Mouse (Mus musculus) spleen, adult 2 months (tissue): Measurements from ENCODE around the gene Pde3a. TPM values are rescaled to one million over a fixed set of nuclear protein-coding genes. Genes with fewer than 3 reads are reported as not detected.

Experiments used
- DNase-seq, 2 experiments: peaks; one replicate each; pipeline versions ENCODE4 v3.0.0 to v3.0.0-alpha.2; 2012 to 2021; ENCODE audit warnings: low spot score in 2 of 2, low read depth in 1 of 2
- H3K27ac ChIP-seq: fragments of 200-500 bp; 2 replicates; pipeline ENCODE4 v1.5.1; 2012; ENCODE audit warnings: low read length, inconsistent platforms; ENCODE audit not compliant: insufficient read depth
- H3K27me3 ChIP-seq: fragments of 200-500 bp; 2 replicates; pipeline ENCODE4 v1.6.1; 2012; ENCODE audit warnings: mild to moderate bottlenecking, moderate library complexity, low read length, inconsistent platforms; ENCODE audit not compliant: control insufficient read depth, insufficient read depth
- H3K36me3 ChIP-seq: fragments of 200-500 bp; 2 replicates; pipeline ENCODE4 v1.6.1; 2012; ENCODE audit warnings: mild to moderate bottlenecking, low read length, inconsistent platforms; ENCODE audit not compliant: control insufficient read depth, insufficient read depth
- H3K4me1 ChIP-seq: fragments of 200-500 bp; 2 replicates; pipeline ENCODE4 v1.6.1; 2011; ENCODE audit warnings: inconsistent platforms; ENCODE audit not compliant: control insufficient read depth, insufficient read depth, insufficient read length
- H3K4me3 ChIP-seq: fragments of 200-500 bp; 2 replicates; pipeline ENCODE4 v1.5.1; 2011; ENCODE audit warnings: mild to moderate bottlenecking, inconsistent platforms; ENCODE audit not compliant: insufficient read depth, insufficient read length; ENCODE audit errors: extremely low read depth
- CTCF ChIP-seq: fragments of 200-500 bp; IDR thresholded peaks from 2 replicates; pipeline ENCODE4 v1.5.1; 2011; ENCODE audit warnings: mild to moderate bottlenecking, inconsistent platforms; ENCODE audit not compliant: insufficient read depth, insufficient read length, insufficient replicate concordance; ENCODE audit errors: extremely low read depth
- POLR2A ChIP-seq: fragments of 200-500 bp; IDR thresholded peaks from 2 replicates; pipeline ENCODE4 v1.6.1; 2011; ENCODE audit warnings: low read depth, low read length, inconsistent platforms
- WGBS: fragments of 180-500 bp; shearing (Covaris S2); methylation state at CpG from one replicate; pipeline ENCODE4 v1.1.7; 2018; 5-methylcytosine and 5-hydroxymethylcytosine counted together
- polyA plus RNA-seq: library from polyadenylated mRNA; depleted of rRNA; stranded (reverse); fragments of >200 nt; gene quantifications from 2 replicates; pipeline ENCODE4 v1.2.3, GENCODE M21; 2012

Gene Pde3a
- polyA plus RNA-seq, 1 experiment = 4.8 TPM

DNA sequence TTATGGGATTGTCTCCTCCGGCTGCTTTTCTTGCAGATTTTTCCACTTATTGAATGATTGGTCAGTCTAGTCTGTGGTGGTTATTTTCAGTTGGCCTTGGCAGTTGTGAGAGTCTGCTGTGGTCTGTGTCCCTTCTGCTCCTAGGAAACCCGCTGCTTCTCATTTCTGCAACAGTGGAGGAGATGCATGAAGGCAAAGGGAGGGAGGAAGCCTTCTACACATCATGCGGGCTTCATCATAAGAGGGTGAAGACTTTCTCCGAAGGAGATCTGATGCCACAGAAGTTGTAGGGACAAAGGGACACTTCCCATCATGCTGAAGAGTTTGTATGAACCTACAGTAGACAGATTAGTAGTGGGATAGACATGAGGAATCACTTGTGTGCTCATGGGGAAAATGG, 16.2 kb downstream of the Pde3a start:
- no peaks in the 10 kb centered on the region for H3K27me3 ChIP-seq
- WGBS = 77% methylated on average over 4 of the region's 4 CpGs
- no peak overlapping the region for H3K27ac ChIP-seq
- no peak for TF ChIP-seq POLR2A
- TF ChIP-seq CTCF = no peak
- no peak for DNase-seq
- no peaks in the 10 kb centered on the region for H3K4me1 ChIP-seq
- no peaks in the 10 kb centered on the region for H3K36me3 ChIP-seq
- no peak overlapping the region for H3K4me3 ChIP-seq

DNA sequence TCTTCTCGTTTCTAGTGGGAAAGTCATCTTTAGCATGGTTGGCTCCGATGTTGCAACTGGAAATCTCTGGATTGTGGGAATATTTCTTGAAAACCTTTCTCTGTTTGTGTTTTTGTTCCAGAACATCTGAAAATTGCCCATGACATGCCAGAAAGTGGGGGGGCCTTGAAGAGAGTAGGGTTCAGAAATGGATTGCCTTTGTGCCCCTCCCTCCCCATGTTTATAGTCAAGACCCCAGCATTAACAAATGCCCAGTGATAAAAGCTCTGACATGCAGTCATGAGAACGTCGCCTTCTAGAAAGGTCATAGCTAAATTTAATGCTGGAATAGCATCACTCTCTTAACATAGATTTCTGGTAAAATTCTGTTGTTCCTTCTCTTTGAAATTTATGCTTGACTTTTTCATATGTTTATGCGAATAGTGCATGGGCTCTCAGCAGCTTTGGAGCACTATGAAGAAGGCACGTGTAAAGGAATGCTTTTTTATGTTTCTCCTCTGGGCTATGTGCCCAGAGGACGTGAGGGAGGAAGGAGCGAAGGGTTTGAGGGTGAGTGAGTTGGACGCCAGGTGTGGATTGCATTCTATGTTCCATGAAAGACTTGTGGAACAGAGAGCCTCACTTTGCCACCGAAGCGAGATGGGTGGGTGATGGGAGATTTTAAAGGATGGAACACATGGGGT, 19.0 kb downstream of the Pde3a start:
- Histone ChIP-seq H3K4me3 (no peak overlapping the region), H3K36me3 (no peaks in the 10 kb centered on the region), H3K4me1 (no peaks in the 10 kb centered on the region), H3K27ac (no peak overlapping the region), H3K27me3 (no peaks in the 10 kb centered on the region)
- WGBS = 87% methylated on average over 11 of the region's 11 CpGs
- no peak for DNase-seq
- TF ChIP-seq POLR2A (no peak), CTCF (no peak)

DNA sequence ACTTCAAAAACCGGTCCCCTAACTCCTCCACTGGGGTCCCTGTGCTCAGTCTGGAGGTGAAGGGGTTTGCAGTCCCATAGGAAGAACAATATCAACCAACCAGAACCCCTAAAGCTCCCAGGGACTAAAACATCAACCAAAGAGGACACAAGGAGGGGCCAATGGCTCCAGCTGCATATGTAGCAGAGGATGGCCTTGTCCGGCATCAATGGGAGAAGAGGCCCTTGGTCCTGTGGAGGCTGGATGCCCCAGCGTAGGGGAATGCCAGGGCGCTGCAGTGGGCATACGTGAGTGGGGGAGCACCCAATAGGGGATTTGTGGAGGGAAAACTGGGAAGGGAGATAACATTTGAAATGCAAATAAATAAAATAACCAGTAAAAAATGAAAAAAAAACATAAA, 19.8 kb downstream of the Pde3a start:
- Histone ChIP-seq H3K27ac (no peak overlapping the region), H3K27me3 (no peaks in the 10 kb centered on the region), H3K4me3 (no peak overlapping the region), H3K4me1 (no peaks in the 10 kb centered on the region), H3K36me3 (no peaks in the 10 kb centered on the region)
- 90% methylated on average over 5 of the region's 5 CpGs for WGBS
- no peak for TF ChIP-seq CTCF
- no peak for TF ChIP-seq POLR2A
- DNase-seq = no peak

- Histone ChIP-seq H3K27me3 (no peaks in the 10 kb centered on the region), H3K36me3 (no peaks in the 10 kb centered on the region), H3K27ac (no peak overlapping the region), H3K4me1 (no peaks in the 10 kb centered on the region), H3K4me3 (no peak overlapping the region)
- DNase-seq = no peak
- TF ChIP-seq POLR2A (no peak), CTCF (no peak)
- WGBS = 83% methylated on average over 5 of the region's 5 CpGs
Observed at GRCm38 (mm10) chr6:141271133-141271532, 22.1 kb downstream of the Pde3a start.

- no peak overlapping the region for H3K4me3 ChIP-seq
- H3K27me3 ChIP-seq = no peaks in the 10 kb centered on the region
- no peak overlapping the region for H3K27ac ChIP-seq
- H3K36me3 ChIP-seq = no peaks in the 10 kb centered on the region
- DNase-seq = no peak
- 86% methylated on average over 3 of the region's 3 CpGs for WGBS
- TF ChIP-seq CTCF (no peak), POLR2A (no peak)
- H3K4me1 ChIP-seq = no peaks in the 10 kb centered on the region
Observed at GRCm38 (mm10) chr6:141271579-141271978, 22.5 kb downstream of the Pde3a start.

DNA sequence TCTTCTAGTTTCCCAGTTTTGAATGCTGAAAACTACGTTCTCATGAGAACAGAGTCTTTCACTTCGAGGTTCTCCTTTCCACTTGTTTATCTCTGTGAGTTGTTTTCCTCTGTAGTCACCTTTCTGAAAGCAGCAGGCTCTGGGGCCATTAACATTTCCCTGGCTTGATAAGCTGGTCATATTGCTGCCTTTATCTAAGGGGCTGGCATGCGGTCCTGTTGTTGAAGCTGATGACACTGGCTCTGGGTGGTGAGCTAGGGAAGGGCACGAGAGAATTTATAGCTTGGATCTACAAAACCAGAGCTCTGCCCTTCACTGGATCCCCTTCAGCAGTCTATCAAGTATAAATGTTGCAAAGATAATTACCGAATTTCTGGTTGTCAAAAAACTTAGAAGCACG, 24.6 kb downstream of the Pde3a start:
- no peaks in the 10 kb centered on the region for H3K27me3 ChIP-seq
- 83% methylated on average over 6 of the region's 6 CpGs for WGBS
- no peak overlapping the region for H3K27ac ChIP-seq
- no peaks in the 10 kb centered on the region for H3K4me1 ChIP-seq
- no peak overlapping the region for H3K4me3 ChIP-seq
- H3K36me3 ChIP-seq = no peaks in the 10 kb centered on the region
- no peak for DNase-seq
- TF ChIP-seq CTCF (no peak), POLR2A (no peak)

- H3K4me3 ChIP-seq = no peak overlapping the region
- 92% methylated on average over 3 of the region's 3 CpGs for WGBS
- no peak for DNase-seq
- no peak overlapping the region for H3K27ac ChIP-seq
- no peaks in the 10 kb centered on the region for H3K4me1 ChIP-seq
- TF ChIP-seq CTCF = no peak
- H3K36me3 ChIP-seq = no peaks in the 10 kb centered on the region
- H3K27me3 ChIP-seq = no peaks in the 10 kb centered on the region
Observed at GRCm38 (mm10) chr6:141281685-141282084, 32.6 kb downstream of the Pde3a start.

DNA sequence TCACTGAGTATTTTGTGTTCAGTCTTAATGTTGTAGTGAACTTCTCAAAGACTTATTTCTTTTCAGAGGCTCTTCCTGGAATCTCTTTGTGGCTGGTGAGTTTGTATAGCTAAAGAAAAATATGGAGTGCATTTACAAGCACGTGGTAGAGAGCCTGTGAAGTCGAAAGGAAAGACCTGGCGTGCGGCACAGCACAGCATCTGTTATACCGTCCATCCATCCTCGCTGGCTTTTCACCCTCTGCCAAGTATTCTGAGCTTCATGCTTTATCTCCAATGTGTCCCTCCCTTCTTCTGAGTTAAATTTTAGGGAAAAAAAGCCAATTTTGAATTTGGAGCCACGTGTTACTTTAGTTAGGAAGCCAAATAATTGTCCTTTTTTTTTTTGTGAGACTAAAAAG, 33.7 kb downstream of the Pde3a start:
- no peak for DNase-seq
- 85% methylated on average over 7 of the region's 7 CpGs for WGBS
- H3K4me1 ChIP-seq = no peaks in the 10 kb centered on the region
- TF ChIP-seq CTCF (no peak), POLR2A (no peak)
- no peak overlapping the region for H3K27ac ChIP-seq
- H3K27me3 ChIP-seq = no peaks in the 10 kb centered on the region
- no peak overlapping the region for H3K4me3 ChIP-seq
- no peaks in the 10 kb centered on the region for H3K36me3 ChIP-seq
